Mouse (Mus musculus): ENCODE data around the gene Cldnd2.
A peak's percentile ranks its signal among the peaks of the same experiment; 100 is the strongest.
"Not testable (repeated sequence)": the region's sequence is repeated elsewhere in the genome, so short reads cannot be mapped to it uniquely, and the experiment has no call there.

The Cldnd2 gene

DNA sequence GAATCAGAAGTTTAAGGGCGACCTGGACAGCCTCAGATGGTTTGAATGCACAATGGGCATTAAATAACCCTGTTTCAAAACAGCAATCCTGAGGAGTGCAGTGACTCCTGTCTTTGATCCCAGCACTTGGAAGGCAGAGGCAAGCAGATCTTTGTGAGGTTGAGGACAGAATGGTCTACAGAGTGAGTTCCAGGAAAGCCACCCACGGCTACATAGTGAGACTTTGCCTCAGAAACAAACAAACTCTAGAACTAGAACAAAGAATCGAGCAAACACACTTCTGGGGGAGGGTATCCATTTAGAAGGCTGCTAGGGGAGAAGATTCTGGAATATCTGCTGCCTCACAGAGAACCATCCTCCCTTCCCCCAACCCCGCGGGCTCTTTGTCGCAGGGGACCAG lies at the start of gene Cldnd2:
TSS of gene Cldnd2 (plus strand) at position 301 of the 400 bp plus-strand sequence.
- no peak for DNase-seq

DNA sequence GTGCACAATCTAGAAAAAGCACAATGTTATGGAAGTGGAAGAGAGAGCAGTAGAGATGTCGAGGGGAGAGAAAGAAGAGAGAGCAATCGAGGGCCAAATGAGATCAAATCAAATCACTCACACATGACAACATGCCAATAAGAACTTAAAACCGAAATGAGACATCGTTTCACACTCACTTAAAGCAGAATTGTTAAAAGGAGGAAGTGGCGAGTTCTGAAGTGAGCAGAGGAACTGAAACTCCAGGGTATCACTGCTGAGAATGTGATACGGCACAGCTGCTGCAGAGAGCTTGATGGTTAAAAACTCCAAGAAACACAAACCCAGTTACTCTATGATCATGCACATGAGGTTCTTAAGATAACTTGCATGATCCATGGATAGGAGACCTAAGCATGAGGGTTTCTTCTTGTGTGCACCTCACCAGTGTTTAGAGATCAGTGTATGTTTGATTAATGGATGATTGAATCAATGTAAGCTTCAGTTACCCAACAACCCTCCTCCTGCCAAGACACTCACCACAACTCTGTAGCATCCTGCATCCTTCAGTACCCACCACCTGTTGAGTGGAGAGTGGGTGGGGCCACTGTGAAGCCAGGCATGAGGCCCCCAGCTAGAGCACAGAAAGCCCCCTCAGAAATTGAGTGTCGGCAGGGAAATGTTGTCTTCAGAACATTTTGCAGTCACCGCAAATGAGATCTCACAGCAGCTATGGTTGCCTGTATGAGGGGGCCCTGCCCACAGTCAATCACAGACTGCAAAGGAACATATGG lies 48.0 kb upstream of the Cldnd2 start:
- DNase-seq = no peak

DNA sequence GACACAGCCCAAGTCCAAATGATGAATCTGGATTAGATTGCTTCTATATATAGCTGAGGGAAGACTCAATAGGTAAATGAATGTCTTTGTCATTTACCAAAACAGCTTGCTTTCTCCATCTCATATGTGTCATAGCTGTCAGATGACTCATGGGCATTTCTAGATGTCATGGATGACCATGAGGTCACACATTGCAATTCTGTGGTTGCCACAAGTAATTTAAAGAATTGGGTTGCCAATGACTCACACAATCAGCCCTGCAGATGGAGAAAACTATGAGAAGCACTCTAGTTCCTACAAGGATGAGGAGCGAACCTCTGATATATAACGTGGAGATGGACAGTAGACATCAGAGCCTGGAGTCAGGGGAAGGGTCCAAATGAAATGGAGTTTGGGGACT lies 41.1 kb upstream of the Cldnd2 start:
- no peak for DNase-seq

DNA sequence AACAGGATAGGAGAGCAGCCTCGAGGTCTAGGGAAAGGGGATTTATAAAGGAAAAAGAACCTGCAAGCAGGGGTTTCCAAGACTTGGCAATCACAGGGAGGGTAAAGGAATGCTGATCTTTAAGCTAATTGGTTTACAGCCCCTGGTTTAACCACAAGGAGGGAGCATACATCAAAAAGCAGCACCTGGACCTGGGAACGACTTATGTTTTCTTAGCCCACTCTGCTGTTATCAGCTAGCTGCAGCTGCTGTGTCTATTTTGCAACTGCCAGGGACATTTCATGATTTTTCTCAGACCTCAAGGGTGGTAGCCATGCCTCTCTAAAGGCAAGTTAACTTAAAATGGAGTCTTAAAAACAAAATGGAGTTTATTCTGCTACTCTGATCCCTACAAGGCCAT lies 37.9 kb upstream of the Cldnd2 start:
- DNase-seq = no peak

DNA sequence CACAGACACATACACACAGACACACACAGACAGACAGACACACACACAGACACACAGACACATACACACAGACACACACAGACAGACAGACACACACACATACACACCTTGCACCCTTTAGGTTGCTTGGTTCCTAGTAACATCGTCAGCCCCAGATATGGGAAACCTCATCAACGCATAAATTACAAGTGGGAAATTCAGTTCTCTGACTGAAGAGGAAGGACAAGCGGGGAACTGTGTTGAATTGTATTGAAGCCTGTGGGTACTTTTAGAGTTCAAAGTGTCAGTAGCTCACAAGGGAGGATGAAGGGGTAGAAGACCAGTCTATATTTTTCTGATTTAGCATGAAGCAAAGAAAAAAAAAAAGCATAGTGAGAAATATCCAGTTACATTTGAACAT lies 33.0 kb upstream of the Cldnd2 start:
- DNase-seq = no peak

DNA sequence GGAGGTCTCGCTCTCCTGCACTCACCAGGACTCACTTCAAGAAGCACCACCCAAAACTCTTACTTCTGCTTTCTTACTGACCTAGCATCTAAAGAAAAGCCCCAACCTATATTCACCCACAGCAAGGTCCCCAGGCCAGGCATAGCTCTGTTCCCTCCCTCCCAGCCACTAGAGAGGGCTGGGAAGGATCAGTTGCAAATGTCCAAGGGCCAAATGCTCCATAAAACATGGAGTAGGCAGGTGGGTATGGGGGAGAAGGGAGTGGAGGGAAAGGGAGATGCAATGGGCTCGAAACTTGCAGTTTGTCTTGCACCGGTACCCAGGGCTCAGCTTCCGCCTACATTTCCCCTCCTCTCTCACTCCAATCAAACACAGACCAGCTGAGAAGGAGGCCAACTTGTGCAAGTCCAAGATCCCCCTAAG lies 32.4 kb upstream of the Cldnd2 start, which contains the start of gene Siglecg:
TSS of gene Siglecg (plus strand) at position 74 of the 423 bp plus-strand sequence.
- no peak for DNase-seq

DNA sequence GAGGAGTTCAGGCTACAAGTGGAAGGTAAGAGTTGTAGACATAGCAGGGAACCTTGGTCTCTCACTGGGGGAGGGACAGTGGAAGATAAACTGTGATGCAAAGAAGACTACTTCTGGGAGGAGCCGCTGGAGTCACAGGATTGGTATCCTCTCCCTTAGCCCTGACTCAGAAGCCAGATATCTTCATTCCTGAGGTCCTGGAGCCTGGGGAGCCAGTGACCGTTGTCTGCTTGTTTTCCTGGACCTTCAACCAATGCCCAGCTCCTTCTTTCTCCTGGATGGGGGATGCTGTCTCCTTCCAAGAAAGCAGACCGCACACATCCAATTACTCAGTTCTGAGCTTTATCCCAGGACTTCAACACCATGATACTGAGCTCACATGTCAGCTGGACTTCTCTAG lies 31.5 kb upstream of the Cldnd2 start:
- DNase-seq = no peak

DNA sequence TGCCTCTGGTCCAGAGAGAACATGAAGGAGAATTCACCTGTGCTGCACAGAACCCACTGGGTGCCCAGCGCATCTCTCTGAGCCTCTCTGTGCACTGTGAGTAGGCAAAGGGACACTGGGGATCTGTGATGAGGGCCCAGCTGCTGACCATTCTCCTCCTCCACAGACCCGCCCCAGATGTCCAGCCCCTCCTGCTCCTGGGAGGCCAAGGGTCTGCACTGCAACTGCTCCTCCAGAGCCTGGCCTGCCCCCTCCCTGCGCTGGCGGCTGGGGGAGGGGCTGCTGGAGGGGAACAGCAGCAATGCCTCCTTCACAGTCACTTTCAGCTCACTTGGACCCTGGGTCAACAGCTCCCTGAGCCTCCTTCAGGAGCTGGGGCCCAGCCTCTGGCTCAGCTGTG lies 28.9 kb upstream of the Cldnd2 start:
- not testable (repeated sequence) for DNase-seq

DNA sequence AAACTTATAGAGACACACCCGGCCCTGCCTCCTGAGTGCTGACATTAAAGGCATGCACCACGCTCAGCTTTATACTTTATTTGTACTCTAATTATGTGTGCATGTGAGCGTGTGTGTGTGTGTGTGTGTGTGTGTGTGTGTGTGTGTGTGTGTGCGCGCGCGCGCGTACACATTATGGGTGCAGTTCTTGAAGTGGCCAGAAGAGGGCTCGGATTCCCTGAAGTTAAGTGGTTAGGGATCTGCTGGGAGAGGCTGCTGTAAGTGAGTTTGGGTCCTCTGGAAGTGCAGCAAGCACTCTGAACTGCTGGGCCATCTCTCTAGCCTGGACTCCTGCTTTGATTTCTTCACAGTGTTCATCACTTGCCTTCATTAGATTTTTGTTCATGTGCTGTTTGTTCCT lies 23.3 kb upstream of the Cldnd2 start:
- no peak for DNase-seq

DNA sequence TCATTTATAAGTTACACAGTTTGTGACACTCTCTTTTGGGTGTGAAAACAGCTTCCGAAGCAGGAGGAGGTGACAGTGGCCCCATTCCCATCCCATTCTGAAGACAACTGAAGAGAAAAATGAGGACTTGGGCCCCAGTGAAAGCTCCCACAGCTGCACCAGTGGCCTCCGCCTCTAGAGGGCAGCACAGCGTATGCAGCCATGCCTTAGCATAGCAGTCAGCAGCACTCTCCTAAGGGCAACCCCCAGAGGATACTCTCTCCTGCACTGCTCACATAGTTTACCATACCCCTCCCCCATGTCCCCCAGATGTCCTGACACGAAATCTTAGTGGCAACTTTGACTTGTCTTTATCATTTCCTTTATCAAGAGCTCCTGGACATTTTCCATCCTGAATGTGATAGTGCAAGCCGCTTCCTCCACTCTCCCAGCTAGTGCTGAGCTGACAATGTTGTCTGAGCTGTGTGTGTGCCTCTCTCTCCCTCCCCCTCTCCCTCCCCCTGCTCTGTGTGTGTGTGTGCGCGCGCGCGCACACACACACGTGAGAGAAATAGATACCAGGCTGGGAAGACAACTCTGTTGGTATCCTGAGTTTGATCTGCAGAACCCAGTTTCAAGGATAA lies 17.5 kb upstream of the Cldnd2 start:
- peak; percentile 89 for DNase-seq

DNA sequence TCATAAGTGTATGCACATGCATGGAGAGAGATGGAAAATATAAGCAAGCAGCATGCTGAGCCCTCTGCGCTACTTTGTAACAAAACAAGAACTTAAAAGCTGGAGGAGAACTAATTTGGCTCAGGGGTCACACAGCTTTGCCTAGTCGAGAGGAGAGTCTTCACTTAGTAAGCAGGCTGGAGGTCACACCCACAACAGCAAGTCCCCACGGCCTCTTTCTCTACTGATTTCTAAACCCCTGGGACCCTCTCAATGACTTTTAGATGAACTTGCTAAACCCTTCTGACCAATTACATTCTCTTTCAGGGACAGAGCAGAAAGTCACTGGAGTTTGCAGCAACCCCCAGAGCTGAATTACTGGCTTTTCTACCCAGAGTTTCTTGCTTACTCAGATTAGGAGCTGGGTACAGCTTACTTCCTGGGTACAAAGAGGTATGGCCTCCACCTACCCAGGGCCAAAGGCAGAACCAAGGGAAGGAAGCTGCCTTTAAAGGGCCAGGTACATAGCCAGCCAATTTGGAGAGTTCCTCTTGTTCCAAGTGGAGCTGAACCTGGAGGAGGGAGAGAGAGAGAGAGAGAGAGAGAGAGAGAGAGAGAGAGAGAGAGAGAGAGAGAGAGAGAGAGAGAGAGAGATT lies 16.5 kb upstream of the Cldnd2 start:
- DNase-seq = no peak

DNA sequence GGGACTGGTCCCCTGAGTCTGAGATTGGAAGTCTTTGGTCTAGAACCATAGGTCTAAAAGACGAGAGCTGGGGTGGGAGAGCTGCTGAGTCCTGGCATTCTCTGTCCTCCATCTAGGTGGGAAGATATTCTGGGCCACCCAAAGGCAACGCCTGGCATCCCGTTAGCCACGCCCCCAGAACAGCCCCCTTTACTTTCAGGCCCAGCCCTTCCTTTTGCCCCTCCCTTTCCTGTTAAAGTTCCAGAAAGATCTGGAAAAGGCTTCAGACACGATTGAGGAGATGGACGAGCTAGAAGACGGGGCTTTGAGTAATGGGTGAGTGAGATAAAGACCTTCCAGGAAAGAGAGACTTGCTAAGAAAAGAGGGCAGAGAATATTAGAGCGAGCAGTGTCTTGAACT lies 13.2 kb upstream of the Cldnd2 start, which contains the start of gene Lim2:
TSS of gene Lim2 (plus strand) at position 265 of the 400 bp plus-strand sequence.
- no peak for DNase-seq

DNA sequence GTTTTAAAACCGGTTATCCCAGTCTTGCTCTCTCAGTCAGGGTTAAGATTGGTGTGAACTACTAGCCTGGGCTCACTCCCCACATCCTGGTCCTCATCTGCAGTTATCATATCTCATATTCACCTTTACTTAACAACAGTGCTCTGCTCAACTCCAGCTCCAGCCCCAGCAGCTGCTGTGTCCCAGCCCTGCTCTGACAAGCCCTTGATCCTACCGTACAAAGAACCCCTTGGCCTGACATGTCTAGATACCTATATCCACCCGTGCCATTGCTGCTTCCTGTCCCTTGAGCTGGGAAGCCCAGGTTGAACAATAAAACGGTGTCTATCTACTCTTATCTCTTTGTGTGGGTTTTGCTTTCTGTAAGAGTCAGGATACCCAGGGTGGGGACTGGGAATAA lies 11.1 kb upstream of the Cldnd2 start:
- no peak for DNase-seq

DNA sequence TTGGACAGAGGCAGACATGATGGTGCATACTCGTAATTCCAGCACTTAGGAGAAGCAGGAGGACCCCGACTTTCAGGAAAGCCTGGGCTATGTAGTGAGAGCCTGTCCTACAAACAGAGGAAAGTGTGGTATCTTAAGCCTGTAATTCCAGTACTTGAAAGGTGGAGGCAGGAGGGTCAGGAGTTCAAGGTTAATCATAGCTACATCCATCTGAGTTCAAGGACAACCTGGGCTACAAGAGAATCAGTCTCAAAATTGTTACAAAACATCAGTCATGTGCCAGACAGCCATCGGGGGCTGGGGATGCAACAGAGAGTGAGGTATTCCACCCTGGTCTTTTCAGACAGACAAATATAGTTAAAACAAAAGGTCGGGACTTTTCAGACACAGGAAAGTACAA lies 7.7 kb upstream of the Cldnd2 start:
- no peak for DNase-seq

DNA sequence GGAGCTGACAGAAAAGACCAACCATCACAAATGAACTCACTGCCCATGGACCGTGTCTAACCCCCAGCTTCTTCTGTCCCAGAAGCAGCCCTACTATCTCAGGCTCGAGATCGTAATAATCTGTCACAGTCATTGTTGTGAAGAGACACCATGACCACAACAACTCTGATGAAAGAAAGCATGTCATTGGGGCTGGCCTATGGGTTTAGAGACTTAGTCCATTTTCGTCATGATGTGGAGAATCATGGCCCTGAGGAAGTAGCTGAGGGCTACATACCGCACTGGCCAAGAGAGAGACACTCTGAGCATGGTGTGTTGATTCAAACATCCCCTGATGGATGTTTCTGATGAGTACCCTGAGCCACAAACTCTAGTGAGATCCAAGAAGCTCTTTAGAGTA lies 5.9 kb upstream of the Cldnd2 start:
- DNase-seq = no peak

DNA sequence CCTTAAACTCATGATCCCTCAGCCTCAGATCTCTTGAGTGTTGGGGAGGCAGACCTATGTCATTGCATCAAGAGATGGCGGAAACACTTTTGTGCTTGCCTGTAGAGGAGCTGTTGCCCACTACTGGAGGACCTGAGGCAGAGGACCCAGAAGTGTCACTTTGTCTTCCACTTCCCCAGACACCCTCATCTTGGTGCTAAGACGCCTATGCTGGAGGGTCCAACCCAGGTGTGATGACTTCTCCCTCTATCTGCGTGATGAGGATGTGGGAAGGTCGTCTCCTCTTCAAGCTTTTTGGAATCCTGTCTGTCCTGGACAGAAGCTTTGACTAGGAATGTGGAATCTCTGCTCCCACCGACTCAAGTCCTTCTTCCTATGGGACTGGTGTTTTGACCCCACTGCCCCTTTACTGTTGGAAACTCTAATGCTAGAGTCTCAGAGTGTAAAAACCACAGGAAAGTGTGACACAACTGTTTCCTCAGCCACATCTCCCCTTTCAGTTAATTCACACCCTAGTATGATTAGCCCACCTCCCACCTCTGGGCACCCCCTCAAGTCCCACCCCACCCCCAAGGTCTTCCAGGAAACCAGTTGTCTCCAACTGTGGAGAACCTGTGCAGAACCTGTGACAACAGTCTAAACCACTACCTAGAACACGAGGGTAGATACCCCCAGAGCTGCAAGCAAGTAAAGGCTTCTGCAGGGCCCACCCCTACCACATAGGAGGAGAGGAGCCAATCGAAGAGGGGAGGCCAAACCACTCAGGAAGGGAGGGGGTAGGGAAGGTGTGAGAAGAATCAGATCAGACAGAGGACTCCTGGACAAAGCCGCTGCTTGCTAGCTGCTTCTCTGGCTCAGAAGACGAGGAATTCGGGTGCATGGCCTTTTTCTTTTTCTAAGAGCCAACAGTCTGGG lies 4.0 kb upstream of the Cldnd2 start, which contains the start of gene Nkg7:
TSS of gene Nkg7 (plus strand) at position 733 of the 915 bp plus-strand sequence.
- no peak for DNase-seq

DNA sequence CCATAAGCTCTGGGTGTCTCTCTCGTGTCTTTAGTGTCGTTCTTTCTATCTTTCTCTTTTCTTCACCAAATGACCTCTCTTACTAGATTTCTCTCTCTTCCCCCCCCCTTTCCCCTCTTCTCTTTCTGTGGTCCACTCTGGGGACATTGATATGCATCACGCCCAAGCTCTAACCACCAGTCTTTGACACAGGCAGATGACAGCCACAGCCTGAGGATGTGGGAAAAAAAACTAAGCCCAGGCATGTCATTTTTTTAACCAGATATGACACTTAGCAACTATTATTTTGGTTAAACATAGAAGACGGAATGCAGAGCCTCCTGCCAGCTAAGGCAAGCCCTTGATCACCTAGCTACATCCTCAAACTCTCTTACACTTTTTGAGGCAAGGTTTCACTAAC lies 2.0 kb upstream of the Cldnd2 start:
- no peak for DNase-seq

DNA sequence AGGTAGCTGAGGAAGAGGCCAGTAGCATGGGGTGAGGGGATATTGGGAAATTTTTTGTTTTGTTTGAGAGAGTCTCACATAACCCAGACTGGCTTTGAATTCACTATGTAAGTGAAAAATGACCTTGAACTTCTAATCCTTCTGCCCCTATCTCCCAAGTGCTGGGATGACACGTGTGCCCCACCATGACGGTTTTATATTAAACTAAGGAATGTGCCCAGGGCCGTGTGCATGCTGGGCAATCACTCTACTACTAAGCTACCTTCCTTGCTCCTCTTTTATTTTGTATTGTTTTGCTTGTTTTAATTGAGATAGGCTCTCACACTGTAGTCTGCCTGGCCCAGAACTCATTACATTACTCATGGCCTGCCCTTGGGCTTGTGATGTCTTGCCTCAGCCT lies 489 bp downstream of the Cldnd2 start:
- DNase-seq = no peak

DNA sequence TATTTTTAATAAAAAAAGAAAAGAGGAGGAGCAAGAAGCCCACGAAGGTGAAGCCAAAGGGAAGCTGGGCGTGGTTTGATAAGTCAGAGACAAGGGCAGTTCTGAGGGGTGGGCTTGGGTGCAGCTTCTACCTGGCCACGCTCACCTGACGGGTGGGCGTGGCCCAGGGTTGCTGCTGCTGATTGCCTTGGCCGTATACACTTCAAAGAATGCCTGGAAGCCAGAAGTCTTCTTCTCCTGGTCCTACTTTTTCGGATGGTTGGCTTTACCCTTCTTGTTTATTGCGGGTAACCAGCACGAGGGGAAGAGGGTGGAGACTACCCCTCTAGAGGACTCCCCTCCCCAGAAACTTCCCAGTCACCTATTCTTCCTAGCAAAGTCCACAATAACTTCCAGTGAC lies 2.1 kb downstream of the Cldnd2 start:
- no peak for DNase-seq

DNA sequence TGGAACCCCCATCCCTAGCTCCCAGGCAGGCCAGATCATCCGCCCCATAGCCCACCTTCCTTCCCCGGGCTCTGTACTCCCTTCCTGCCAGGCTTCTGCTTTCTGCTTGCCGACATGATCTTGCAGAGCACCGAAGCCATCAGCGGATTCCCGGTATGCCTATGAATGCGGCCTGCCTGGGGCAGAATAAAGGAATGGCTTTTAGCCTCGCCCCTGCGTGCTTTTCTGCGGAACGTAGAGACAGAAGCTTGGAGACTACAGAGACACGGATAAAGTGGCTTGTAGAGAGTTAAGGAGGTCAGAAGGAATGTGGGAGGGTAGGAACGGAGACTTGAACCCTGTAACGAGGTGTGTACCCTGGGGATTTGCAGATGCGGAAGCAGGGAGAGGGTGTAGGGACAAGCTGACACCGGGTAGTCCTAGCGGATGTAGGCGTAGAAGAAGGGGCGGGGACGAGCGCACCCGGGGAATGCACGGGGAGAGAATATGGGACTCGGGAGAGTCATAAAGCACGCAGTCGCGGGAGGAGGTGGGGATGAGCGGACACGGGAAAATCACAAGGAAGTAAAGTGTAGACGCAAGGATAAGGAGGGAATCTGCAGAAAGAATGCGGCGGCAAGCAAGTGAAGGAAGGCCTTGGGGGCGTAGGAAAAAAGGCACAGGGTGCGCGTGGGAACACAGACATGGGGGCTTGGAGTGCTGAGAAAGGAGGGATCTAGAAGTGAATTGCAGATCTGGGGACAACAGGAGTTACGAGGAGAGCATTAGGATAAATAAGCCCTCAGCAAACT lies 2.7 kb downstream of the Cldnd2 start:
- peak; percentile 93 for DNase-seq

DNA sequence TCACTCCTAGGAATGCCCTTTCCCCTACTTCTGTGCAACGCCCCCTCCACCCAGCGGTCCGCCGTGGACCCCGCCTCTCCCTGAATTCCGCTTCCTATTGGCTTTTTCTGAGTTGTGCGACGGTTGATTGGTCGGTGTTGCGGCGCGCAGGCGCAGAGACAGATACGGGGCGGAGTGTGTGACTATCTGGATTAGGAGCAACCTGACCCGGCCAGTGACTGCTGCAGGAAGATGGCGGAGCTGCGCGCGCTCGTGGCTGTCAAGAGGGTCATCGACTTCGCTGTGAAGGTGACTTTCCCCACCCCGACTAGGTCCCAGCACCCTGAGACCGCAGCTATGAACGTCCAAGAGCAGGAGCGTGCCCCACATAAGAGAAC lies 3.3 kb downstream of the Cldnd2 start, which contains the start of the genes Etfb and Gm45233:
TSS of gene Etfb (plus strand) at position 167 of the 377 bp plus-strand sequence.
TSS of gene Gm45233 (plus strand) at position 212 of the 377 bp plus-strand sequence.
- DNase-seq = peak; percentile 98

DNA sequence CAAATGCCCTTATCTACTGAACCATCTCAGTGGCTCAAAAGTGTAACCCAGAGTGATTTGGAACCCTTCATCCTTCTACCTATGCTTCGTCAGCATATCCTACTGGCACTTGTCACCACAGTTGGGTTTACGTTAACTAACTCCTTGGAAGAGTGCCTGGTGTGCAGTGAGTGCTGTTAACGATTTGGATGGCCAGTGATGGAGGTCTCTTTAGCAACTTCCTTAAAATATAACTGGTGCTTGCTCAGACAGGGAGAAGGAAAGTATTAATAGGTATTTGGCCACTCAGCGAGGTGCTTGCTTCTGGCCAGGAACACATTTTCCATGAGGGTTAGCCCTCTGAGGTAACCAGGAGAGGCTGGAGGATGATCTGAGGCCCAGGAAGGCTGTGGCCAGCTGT lies 7.2 kb downstream of the Cldnd2 start:
- no peak for DNase-seq
